Mouse (Mus musculus) liver, embryonic 14.5 days (tissue): Measurements from ENCODE around the gene Slc25a33. TPM values are rescaled to one million over a fixed set of nuclear protein-coding genes. Genes with fewer than 3 reads are reported as not detected.

Experiments
- ATAC-seq: fragments of 200-750 bp; cut with Nextera tagmentation; 2 replicates; pipeline ENCODE4 v1.8.0; 2017; ENCODE audit warnings: moderate number of reproducible peaks, mild to moderate bottlenecking, moderate library complexity; ENCODE audit not compliant: insufficient read depth
- DNase-seq, 3 experiments: peaks; one replicate each; pipeline ENCODE4 v3.0.0-alpha.2; 2012 to 2013; ENCODE audit warnings: low read depth in 3 of 3, low spot score in 3 of 3
- H3K27ac ChIP-seq: fragments of 300-500 bp; sonication (generic); 2 replicates; pipeline ENCODE4 v1.5.1; 2014; ENCODE audit warnings: moderate library complexity, mild to moderate bottlenecking, control low read depth, inconsistent platforms
- H3K27me3 ChIP-seq: fragments of 300-500 bp; sonication (generic); 2 replicates; pipeline ENCODE4 v1.6.1; 2014; ENCODE audit warnings: mild to moderate bottlenecking, low read length, moderate library complexity; ENCODE audit not compliant: control insufficient read depth, insufficient read depth
- H3K36me3 ChIP-seq: fragments of 300-500 bp; sonication (generic); replicated peaks from 2 replicates; pipeline ENCODE4 v1.6.1; 2014; ENCODE audit warnings: low read depth; ENCODE audit not compliant: control insufficient read depth, insufficient read depth
- H3K4me1 ChIP-seq, 2 experiments: fragments of 200-500 bp in 1 of 2; fragments of 300-500 bp in 1 of 2; sonication (generic) in 1 of 2; replicated peaks; 2 replicates each; pipeline ENCODE4 v1.6.1; 2012 to 2014; ENCODE audit warnings: antibody characterized with exemption in 1 of 2, inconsistent platforms in 1 of 2, low read length in 1 of 2; ENCODE audit not compliant: control insufficient read depth in 2 of 2, insufficient read depth in 2 of 2
- H3K4me2 ChIP-seq: fragments of 300-500 bp; sonication (generic); 2 replicates; pipeline ENCODE4 v1.6.1; 2014; ENCODE audit warnings: low read depth, mild to moderate bottlenecking, control low read depth, moderate library complexity
- H3K4me3 ChIP-seq, 2 experiments: fragments of 200-500 bp in 1 of 2; fragments of 300-500 bp in 1 of 2; sonication (generic) in 1 of 2; 2 replicates each; pipeline ENCODE4 v1.5.1; 2012 to 2014; ENCODE audit warnings: low read depth in 2 of 2, low read length in 2 of 2, mild to moderate bottlenecking in 2 of 2, control low read depth in 1 of 2, inconsistent platforms in 1 of 2, moderate library complexity in 1 of 2; ENCODE audit not compliant: insufficient read depth in 1 of 2
- H3K9ac ChIP-seq: fragments of 300-500 bp; sonication (generic); replicated peaks from 2 replicates; pipeline ENCODE4 v1.6.1; 2014; ENCODE audit warnings: mild to moderate bottlenecking, control low read depth, moderate library complexity
- H3K9me3 ChIP-seq: fragments of 300-500 bp; sonication (generic); 2 replicates; pipeline ENCODE4 v1.6.1; 2016; ENCODE audit warnings: low read length, mixed read lengths; ENCODE audit not compliant: control insufficient read depth
- CTCF ChIP-seq: IDR thresholded peaks from 2 replicates; pipeline ENCODE4 v1.5.1; 2016; ENCODE audit warnings: antibody characterized with exemption, low read depth, control low read depth
- EP300 ChIP-seq: IDR thresholded peaks from 2 replicates; pipeline ENCODE4 v1.6.1; 2016; ENCODE audit warnings: antibody characterized with exemption, low read depth
- WGBS: fragments of 180-500 bp; shearing (Covaris S2); extraction: QIAGEN DNeasy Blood & Tissue Kit; methylation state at CpG from one replicate; pipeline ENCODE4 v1.1.7; 2014; ENCODE audit not compliant: insufficient replicate concordance; 5-methylcytosine and 5-hydroxymethylcytosine counted together
- polyA plus RNA-seq, 2 experiments: library from polyadenylated mRNA; depleted of rRNA in 1 of 2; stranded (reverse) in 1 of 2; unstranded in 1 of 2; fragments of >200 nt; fragmentation: Nextera tagmentation in 1 of 2; extraction: Ambion mirVana in 1 of 2; gene quantifications; 2 replicates each; pipeline versions ENCODE4 v1.2.1 to v1.2.3; 2012 to 2014

Gene Slc25a33
- polyA plus RNA-seq, 2 experiments: 4.8 to 7.8 TPM

GRCm38 (mm10) chr4:149742011-149742530, 32.0 kb downstream of the Slc25a33 start:
- Histone ChIP-seq H3K27me3 (no peaks in the 10 kb centered on the region), H3K36me3 (no peaks in the 10 kb centered on the region), H3K4me3 (no peak overlapping the region), H3K27ac (no peak overlapping the region), H3K9ac (no peak overlapping the region), H3K9me3 (no peaks in the 10 kb centered on the region), H3K4me2 (no peak overlapping the region), H3K4me1 (peaks cover 0 to 6% of the 10 kb centered on the region in 2 experiments; a peak in 3 of 4 replicates)
- TF ChIP-seq EP300 (no peak), CTCF (no peak)
- WGBS: 88% methylated on average over 14 of the region's 14 CpGs
- ATAC-seq (no peak), DNase-seq (no peak)

- peaks cover 0 to 10% of the 10 kb centered on the region in 2 experiments; a peak in 3 of 4 replicates for H3K4me1 ChIP-seq
- WGBS: 79% methylated on average over 7 of the region's 7 CpGs
- H3K4me2 ChIP-seq: no peak overlapping the region
- no peak overlapping the region for H3K4me3 ChIP-seq
- no peaks in the 10 kb centered on the region for H3K27me3 ChIP-seq
- no peaks in the 10 kb centered on the region for H3K9me3 ChIP-seq
- no peak overlapping the region for H3K27ac ChIP-seq
- DNase-seq (no peak), ATAC-seq (no peak)
- no peaks in the 10 kb centered on the region; the same call in 1 of the 2 replicates for H3K36me3 ChIP-seq
- TF ChIP-seq CTCF (no peak), EP300 (no peak)
- no peak overlapping the region for H3K9ac ChIP-seq
Observed at GRCm38 (mm10) chr4:149740301-149740700, 33.8 kb downstream of the Slc25a33 start.

GRCm38 (mm10) chr4:149739478-149739877, 34.6 kb downstream of the Slc25a33 start:
- ATAC-seq (no peak), DNase-seq (no peak)
- Histone ChIP-seq H3K4me2 (no peak overlapping the region), H3K9ac (no peak overlapping the region), H3K27ac (no peak overlapping the region), H3K4me1 (peaks cover 0 to 10% of the 10 kb centered on the region in 2 experiments; a peak in 3 of 4 replicates), H3K4me3 (no peak overlapping the region), H3K9me3 (no peaks in the 10 kb centered on the region), H3K36me3 (no peaks in the 10 kb centered on the region; the same call in 1 of the 2 replicates), H3K27me3 (no peaks in the 10 kb centered on the region)
- WGBS: 49% methylated on average over 5 of the region's 5 CpGs
- TF ChIP-seq EP300 (no peak), CTCF (no peak)

- H3K9ac ChIP-seq: peak within 1 kb of the TSS; percentile 82
- H3K9me3 ChIP-seq: no peaks in the 10 kb centered on the region
- no peak within 1 kb of the TSS; the same call in 1 of the 2 replicates for H3K27ac ChIP-seq
- DNase-seq (peak; percentile 79 to 84 (median 82)), ATAC-seq (peak; percentile 92)
- H3K4me1 ChIP-seq: peaks cover 0 to 10% of the 10 kb centered on the region in 2 experiments; a peak in 3 of 4 replicates
- peak within 1 kb of the TSS; percentile 100 for H3K4me2 ChIP-seq
- H3K36me3 ChIP-seq: no peaks in the 10 kb centered on the region; the same call in 1 of the 2 replicates
- TF ChIP-seq CTCF: peak; percentile 90
- no peak for TF ChIP-seq EP300
- peak within 1 kb of the TSS; percentile 67 to 84 for H3K4me3 ChIP-seq
- under 1% methylated on average over 88 of the region's 97 CpGs for WGBS
- H3K27me3 ChIP-seq: no peaks in the 10 kb centered on the region
Observed at GRCm38 (mm10) chr4:149737383-149738324, 36.4 kb downstream of the Slc25a33 start, which contains the start of gene Tmem201. Gene Tmem201, minus strand, starts transcription at chr4:149738044.

GRCm38 (mm10) chr4:149736581-149736980, 37.5 kb downstream of the Slc25a33 start:
- 25% methylated on average over 4 of the region's 4 CpGs for WGBS
- Histone ChIP-seq H3K36me3 (no peaks in the 10 kb centered on the region; the same call in 1 of the 2 replicates), H3K9ac (peak overlapping the region; percentile 82), H3K4me1 (peaks cover 0 to 10% of the 10 kb centered on the region in 2 experiments; a peak in 3 of 4 replicates), H3K4me3 (peak overlapping the region; percentile 67 to 84), H3K27ac (no peak overlapping the region), H3K4me2 (peak overlapping the region; percentile 100), H3K9me3 (no peaks in the 10 kb centered on the region), H3K27me3 (no peaks in the 10 kb centered on the region)
- DNase-seq (no peak), ATAC-seq (no peak)
- TF ChIP-seq CTCF: no peak
- TF ChIP-seq EP300: no peak
